Mouse (Mus musculus): ENCODE data around the gene Ptges. TPM values are rescaled to one million over a fixed set of nuclear protein-coding genes. Genes with fewer than 3 reads are reported as not detected.

Ptges gene
- under 1 TPM; 0.11 to 0.78 TPM for polyA plus RNA-seq (2012; fragmentation: generic; extraction: Trizol)

DNA sequence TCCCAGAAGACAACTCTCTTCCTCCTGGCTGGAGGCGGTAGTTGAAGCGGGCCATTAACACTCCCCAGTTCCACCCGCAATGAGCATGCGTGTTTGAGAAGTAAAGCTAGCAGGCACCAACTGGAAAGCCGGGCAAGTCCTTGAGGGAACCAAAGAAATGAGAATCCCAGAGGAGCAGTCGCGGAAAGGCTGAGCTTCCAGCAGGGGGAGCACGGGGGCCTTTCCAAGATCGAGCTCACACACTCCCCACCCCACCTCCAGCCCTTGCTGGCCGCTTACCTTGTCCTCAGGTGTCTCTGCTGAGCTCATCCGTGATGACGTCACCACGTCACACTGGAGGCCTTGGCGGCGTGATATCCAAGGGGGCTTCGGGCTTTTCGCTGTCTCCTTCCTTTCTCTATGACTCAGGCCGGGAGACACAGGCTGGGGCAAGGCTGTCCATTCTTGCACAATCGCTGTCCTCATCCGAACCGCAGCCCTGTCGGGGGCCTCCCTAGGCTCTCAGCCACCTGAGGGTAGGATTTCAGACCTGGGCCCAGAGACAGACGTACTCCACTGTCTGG, at the start of gene Ptges:
Gene Ptges (minus strand): TSS at position 381 of the 563 bp plus-strand sequence.

DNA sequence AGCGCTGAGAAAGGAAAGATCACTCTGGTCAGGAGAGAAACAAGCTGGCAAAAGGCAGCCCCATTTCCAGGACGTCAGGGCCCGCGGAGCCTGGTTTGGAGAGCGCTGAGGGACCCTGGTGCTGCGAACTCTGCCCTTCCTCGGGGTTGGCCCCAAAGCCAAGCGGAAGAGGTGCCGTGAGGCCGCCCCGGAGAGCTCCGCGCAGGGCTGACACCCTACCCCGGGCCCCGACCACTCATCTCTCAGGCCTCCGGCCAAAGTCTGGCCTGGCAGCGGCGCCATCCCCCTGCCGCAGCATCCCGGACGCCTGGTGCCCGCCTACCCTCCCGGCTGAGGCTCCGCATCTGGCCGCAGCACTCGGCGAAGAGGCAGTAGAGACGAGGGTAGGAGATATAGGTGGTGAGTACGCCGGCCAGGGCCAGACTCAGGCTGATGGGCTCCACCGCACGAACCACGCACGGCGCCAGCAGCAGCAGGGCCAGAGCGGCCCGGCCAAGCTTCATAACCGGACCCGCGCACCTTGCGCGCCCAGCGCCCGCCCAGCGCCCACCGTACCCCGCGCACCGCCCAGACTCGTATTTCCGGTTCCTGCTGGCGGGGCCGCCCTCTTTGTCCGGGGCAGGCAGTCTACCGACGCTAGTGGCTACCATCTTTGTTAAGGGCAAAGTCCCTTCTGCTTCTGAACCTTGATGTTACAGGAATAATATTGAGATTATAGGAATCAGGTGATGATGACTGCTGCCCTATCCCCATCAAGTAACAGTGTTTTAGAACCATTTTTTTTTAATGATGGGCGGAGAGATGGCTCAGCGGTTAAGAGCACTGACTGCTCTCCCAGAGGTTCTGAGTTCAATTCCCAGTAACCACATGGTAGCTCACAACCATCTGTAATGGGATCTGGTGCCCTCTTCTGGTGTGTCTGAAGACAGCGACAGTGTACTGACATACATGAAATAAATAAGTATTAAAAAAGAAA, 38.0 kb upstream of the Ptges start, which contains the start of gene Tor1a:
Gene Tor1a (minus strand): TSS at position 582 of the 976 bp plus-strand sequence.

DNA sequence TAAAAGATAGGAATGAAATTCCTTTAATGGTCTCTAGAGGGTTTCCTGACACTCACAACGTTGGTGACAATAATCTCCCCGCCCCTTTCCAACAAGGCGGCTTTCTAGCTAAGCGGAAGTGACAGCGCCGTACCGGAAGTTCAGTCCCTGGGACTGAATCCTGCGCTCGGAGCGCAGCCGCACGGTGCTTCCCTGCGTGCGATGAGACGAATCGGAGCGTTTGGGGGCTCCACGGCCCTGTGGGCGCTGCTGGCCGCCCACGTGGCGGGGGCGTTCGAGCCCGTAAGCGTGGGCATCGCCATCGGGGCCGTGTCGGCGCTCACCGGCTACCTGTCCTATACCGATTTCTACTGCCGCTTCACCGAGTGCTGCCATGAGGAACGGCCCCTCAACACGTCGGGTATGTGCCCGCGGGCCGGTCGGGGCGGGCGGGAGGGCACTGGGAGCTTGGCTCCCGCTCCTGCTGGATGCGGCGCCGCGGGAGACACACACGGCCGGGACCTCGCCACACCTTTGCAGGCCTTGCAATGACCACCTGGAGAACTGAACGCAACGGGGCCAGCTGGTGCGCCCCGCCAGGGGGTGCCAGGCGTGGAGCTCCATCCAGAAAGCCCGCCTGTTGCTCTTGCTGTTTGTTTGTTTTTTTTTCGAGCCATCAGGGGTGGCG, 23.3 kb upstream of the Ptges start, which contains the start of gene Tor1b:
Gene Tor1b (plus strand): TSS at position 136 of the 667 bp plus-strand sequence.

Other genes with a start within 250 kb of the Ptges start
- gene 1700001O22Rik, start 126.2 kb downstream of the Ptges start, polyA plus RNA-seq (2012; fragmentation: generic; extraction: Trizol) = under 1 TPM; 0.18 to 0.60 TPM
- 10 to 100 TPM; 56.5 to 67.5 TPM for gene Ntmt1, start 122.0 kb downstream of the Ptges start, polyA plus RNA-seq (2012; fragmentation: generic; extraction: Trizol)
- gene Asb6, start 99.5 kb downstream of the Ptges start, polyA plus RNA-seq (2012; fragmentation: generic; extraction: Trizol) = 10 to 100 TPM; 31.7 to 34.8 TPM
- gene Prrx2, start 94.9 kb downstream of the Ptges start, polyA plus RNA-seq (2012; fragmentation: generic; extraction: Trizol) = 100 to 1,000 TPM; 158 to 314 TPM
- 10 to 100 TPM in 1 of 2 experiments, 1 to 10 TPM in 1; 8.1 to 38.6 TPM for gene Tor1b, start 23.1 kb upstream of the Ptges start, polyA plus RNA-seq (2012; fragmentation: generic; extraction: Trizol)
- gene Tor1a, start 38.1 kb upstream of the Ptges start, polyA plus RNA-seq (2012; fragmentation: generic; extraction: Trizol) = 10 to 100 TPM; 20.5 to 36.4 TPM
- 10 to 100 TPM; 14.9 to 41.6 TPM for gene BC005624, start 52.3 kb upstream of the Ptges start, polyA plus RNA-seq (2012; fragmentation: generic; extraction: Trizol)
- 1 to 10 TPM; 6.1 to 9.8 TPM for gene Usp20, start 52.4 kb upstream of the Ptges start, polyA plus RNA-seq (2012; fragmentation: generic; extraction: Trizol)
- 10 to 100 TPM in 1 of 2 experiments, 1 to 10 TPM in 1; 2.0 to 13.7 TPM for gene Fnbp1, start 212.1 kb upstream of the Ptges start, polyA plus RNA-seq (2012; fragmentation: generic; extraction: Trizol)
- gene Gpr107, start 222.5 kb upstream of the Ptges start, polyA plus RNA-seq (2012; fragmentation: generic; extraction: Trizol) = 10 to 100 TPM; 12.6 to 21.5 TPM